Mouse (Mus musculus): ENCODE data around the gene Ice2.

GRCm38 (mm10) chr9:69454691-69455090 is 57.0 kb downstream of the Ice2 start:
- no peak for TF ChIP-seq EP300 (IDR thresholded peaks at IDR 0.05; ENCODE audit: low read depth)
- TF ChIP-seq CTCF (IDR thresholded peaks at IDR 0.05; ENCODE audit: low read depth), result no peak

Data from liver, postnatal 0 days (tissue).